Mouse (Mus musculus) adrenal gland, adult (tissue): ENCODE measurements around the gene Olfr853.

ENCODE experiments used
- DNase-seq, 2 experiments: peaks; one replicate each; pipeline ENCODE4 v3.0.0; 2022 to 2023; ENCODE audit warnings: low spot score in 1 of 2; ENCODE audit not compliant: inconsistent age in 2 of 2

Olfr853 gene

DNA sequence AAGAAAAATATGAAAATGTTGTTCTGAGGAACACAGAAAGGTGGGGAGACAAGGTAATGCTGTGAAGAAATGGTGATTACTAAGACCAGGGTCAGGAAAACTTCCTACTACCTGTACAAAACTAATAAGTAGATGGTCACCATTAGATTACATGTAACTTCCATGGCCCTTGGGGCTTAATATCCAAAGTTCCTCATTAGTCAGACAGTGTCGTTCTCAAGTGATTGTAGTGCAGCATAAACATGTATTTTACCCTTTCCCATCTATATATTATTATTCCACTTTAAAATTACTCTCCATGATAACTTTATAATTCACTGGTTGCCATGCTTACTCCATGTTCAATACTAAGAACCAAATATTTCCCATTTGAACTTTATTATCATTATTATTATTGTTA lies at the start of gene Olfr853:
Olfr853 (minus strand) TSS at position 101 of the 400 bp plus-strand sequence.
- DNase-seq: no peak

DNA sequence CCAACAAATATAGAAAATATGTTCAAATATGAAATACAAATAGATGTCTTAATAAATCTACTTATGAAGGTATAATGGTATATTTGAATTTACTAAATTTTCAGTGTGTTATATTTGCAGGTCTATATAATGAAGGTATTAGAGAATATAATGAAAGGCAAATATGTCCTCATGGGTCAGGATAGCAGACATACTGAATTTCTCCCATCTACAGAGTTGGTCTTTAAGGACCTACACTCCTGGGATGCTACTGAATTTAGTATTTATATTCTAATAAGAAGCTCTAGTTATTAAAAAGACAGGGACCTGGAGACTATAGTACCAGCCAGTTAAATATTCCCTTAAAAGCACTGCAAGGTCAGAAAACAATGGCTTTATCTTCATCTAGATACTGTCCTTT lies 41.4 kb upstream of the Olfr853 start, which contains the start of gene Olfr855:
Olfr855 (plus strand) TSS at position 301 of the 400 bp plus-strand sequence.
- no peak for DNase-seq

DNA sequence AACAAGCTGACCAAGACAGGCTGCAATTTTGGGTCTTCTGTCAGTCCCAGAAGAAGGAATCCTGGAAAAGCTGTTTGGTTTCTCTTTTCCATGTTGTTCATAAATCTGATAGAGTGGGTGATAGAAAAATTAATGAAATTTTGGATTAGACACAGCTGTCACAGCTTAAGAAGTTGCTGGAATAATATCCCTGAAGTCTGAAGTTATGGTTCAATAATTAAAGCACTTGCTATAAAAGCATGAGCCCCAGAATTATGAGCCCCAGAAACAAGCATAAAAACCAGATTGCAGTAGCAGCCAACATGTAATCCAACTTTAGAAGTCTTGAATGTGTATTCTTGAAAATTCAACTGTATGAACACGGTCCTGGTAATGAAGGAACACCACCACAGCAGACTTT lies 26.4 kb upstream of the Olfr853 start, which contains the start of gene Olfr854:
Olfr854 (minus strand) TSS at position 101 of the 400 bp plus-strand sequence.
- DNase-seq: no peak

DNA sequence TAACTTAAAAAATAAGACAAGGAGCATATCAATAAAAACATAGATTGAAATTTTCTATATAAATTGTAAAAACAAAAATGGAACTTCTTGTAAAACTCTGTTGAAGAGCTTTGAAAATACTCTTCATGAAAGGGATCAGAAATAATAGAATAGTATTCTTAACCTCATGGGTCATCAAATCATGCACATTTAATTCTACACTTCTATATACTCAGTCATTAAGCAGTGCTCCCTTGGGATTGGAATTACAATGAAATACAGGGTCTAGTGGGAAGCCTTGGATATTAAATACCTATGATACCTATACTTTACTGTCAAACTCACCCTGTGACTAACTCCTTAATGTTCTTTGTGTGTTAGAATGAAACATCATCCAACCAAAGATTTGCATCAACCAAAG lies 47.9 kb downstream of the Olfr853 start, which contains the start of gene Olfr851:
Olfr851 (plus strand) TSS at position 301 of the 400 bp plus-strand sequence.
- DNase-seq: no peak
